Mouse (Mus musculus): ENCODE measurements around the gene Nacc2.
A peak's percentile ranks its signal among the peaks of the same experiment; 100 is the strongest.

Nacc2 gene

DNA sequence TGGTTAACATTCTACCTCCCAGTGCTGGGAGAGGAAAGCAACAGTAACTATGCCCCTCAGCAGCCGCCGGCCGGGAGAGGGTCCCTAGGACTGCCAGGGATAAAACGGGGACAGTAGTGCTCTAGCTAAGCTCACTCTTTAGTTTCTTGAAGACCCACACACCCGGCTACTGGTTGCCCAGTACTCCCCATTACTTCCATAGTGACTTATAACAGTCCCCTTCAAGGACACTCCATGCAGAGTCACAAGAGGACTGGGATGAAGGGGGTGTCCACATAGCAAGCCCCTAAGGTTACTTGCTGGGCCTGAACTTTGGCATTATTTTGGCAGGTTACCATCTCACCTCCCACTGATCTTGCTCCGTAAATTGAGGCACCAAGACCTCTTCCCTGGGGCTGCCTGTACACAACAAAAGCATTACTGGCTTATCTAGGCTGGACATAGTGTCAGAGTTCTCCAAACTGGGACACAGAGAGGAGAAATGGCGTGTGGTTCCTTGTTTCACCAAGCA is 16.1 kb upstream of the Nacc2 start:
- no peak for DNase-seq

DNA sequence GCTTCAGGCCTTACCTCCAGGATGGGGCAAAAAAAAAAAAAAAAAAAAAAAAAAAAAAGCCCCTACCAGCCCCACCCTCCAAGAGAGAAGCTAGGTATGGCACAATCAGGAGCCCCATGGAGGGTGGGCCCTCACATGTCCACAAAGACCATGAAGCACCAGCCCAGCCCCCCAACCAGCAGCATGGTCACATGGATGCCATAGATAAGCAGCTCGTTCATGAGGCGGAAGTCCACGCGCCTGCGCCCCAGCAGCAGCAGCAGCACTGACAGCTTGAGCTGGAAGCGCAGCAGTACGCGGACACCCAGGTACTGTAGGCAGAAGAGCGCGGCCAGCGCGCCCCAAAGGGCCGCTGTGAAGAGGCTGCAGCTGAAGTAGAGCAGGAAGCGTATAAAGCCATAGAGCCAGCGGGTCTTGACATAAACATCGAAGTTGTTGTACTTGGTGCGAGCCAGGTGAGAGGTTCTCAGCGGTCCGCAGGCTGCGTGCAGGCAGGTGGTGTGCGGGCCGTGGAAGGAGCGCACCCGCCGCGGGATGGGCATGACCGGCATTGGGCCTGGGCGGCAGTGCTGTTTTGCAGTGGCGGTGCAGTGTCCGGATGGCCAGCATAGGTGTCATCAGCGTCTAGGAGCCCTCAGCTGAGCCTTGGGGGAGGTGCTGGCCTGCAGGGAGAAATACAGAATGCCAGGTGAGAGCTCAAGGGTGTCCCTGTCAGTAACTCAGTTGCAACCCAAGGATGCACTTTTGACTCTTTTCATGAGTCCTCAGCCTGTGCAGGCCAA is 15.4 kb upstream of the Nacc2 start:
- no peak for DNase-seq

DNA sequence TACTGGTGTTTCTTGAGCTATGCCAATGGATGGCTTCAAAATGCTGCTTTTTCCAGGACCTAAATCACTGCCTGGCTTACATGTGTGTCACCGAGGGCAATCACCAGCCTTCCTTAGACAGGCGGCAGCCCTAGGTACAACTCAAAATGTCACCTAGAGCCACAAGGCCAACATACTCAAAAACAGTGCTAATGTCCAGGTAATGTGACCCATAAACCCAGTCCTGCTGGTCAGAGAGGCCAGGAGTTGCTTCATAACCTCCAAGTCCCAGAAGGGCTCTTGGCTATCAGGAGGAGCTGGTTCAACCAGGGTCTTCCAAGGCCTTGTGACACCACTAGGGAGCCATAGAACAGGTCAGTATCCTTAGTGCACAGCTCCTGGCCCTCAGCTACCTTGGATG is 11.6 kb upstream of the Nacc2 start:
- DNase-seq, result no peak

DNA sequence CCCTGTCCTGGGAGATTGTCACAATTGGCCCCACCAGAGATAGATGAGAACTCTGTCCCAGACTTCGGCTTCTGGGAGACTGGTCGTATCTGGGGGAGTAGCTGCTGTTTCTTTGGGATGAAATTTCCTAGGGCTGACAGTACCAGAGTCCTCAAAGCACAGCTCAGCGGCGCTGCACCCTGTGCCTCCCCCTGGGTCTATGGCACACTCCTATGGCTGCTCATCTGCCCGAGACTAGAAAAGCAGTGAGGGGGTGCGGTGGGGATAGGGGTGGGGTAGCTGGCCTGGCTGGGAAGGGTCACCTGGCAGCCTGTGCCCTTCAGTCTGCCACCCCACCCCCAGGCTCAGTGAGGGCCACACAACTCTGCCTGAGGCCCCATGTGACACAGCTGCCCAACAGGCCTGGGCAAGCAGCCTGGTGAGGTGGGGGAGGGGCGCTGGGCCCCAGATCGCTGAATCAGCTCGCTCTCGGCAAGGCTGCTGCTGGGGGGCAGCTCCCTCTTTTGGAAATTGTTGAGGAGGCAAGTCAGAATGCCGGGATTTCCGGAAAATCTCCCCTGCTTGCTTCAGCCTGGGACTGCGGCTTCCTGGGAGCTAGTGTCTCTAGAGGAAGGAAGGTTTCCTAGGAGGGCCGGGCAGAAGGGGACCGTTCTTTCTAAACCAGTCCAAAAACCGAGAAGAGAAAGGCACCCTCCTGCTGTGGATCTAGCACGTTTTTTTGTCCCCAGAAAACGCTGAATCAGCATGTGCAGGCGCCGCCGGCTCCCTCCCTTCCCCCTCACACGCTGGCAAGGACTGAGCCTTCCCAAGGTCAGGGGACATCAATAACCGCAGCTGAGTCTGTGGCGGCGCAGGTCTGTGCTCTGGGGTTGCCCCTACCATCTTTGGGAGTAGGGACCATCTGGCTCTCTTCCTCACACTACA is 9.9 kb upstream of the Nacc2 start:
- no peak for DNase-seq

DNA sequence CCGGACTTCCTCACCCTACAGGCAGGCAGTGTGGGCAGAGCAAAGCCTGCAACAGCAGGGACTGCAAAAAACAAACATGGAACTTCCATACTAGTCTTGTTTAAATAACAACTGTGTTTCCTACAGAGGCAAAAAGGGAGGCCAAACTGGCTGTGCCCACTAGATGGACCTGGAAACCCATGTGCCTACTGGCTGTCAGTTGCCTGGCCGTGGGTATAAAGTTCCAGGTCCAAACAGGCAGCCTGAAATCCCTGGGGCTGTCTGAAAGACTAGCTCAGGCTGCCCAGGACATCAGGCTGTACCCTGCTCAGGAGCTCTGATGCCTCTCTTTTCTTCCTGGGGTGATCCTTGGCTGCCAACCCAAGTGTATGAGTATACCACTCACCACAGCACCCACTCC is 8.3 kb upstream of the Nacc2 start:
- DNase-seq, result no peak

DNA sequence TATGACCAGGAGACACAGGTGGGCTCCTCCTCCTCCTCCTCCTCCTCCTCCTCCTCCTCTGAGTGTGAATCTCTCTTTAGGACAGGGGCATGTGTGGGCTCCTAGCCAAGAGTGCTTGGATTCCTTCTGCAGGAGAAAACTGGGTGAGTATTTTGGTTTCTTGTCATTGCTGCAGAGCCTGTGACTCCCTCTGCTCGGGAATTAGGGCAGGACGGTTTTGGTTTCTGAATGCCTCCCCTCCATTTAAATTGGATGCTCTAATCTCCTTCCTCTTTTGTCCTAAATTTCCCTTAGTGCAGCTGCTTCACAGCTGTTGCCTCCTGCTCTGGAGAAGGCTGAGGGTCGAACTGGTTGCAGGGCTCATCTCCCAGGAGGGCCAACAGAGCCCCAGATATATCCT is 6.9 kb upstream of the Nacc2 start:
- no peak for DNase-seq

DNA sequence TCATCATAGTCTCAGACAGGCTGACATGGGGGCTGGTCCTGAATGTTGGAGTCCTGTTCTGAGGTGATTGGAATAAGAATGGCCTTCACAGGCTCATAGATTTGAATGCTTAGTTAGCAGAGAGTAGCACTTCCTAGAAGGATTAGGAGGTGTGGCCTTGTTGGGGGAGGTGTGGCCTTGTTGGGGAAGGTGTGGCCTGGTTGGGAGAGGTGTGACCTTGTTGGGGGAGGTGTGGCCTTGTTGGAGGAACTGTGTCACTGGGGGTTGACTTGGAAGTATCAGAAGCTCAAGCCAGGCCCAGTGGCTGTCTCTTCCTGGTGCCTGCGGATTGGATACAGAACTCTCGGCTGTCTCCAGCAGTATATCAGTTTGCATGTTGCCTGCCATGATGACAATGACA is 6.3 kb upstream of the Nacc2 start:
- DNase-seq, result no peak

DNA sequence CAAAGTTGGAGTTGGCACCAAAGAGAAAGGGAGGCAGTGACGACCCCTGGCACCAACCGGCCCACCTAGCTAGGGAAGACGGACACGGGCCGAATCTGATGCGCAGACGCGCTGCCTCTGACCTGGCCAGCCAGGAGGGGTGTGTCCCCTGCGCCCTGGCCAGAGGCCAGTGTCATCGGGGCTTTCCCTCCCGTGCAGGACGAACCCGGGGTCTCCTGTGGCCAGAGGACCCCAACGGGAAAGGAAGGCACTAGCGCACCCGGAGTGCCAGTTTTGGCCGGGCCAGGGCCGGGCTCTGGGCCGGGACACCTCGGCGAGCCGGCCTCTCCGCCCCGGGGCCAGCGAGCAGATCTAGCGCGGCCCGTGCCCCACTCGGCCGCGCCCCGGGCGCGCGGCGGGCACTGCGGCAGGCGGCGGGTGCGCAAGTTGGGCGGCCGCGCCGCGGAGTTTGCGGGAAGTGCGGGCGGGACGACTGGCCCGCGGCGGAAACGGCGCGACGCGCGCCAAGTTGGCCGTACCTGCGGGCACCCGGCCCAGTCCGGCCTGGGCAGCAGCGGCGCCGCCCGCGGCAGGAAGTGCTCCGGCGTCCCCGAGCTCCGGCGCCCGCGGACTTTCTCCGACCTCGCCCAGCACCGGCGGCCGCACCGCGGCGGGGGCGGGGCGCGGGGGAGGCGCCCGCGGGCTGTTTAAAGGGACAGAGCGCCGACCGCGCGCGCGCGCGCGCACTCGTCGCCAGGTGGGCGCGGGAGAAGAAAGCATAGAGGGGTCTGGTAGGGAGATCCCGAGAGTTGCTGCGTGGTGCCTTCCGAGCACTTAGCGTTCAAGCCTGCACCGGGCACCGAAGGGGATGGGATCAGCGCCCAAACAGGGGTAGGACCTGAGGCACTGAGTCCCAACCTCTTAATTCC is 595 bp downstream of the Nacc2 start:
- peak in 1 of 2 experiments; percentile 9 for DNase-seq

DNA sequence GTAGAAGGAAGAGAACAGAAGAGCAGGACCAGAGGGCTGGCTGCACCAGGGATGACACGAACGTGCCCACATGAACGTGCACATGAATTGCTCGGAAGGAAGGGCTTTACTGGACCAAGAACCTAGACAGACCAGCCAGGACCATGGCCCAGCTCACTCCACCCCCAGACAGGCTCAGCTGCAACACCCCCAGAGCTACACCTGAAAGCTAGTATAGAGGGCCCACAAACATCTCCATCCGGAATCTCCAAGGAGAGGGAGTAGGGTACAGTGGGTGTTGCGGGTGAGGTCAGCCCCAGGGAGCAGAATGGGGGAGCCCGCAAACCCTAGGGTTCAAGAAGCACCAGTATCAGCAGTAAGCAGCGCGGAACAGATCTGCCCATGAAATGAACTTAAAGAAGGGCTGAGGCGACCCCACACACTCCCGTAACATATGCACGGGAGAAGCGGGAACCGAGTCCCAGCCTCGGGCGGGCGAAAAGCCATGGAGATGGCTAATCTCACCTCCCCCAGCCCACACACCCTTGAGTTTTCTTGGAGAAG is 1.4 kb downstream of the Nacc2 start:
- DNase-seq, result no peak

DNA sequence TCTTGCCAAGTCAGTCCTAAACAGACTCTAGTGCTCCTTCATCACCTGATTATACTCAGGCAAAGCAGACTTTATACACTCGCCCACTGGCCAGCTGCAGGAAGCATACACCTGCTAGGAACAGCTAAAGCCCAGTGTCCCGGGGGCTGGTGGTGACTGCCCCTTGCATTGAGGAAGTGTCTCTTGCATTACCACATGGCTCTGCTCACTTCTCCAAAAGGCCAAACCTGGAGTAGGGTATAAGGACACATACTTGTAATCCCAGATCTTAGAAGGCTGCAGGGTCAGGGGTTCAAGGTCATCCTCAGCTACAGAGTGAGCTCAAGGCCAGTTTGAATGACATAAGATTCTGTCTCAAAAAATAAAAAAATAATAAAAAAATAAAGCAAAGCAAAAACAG is 3.4 kb downstream of the Nacc2 start:
- no peak for DNase-seq

DNA sequence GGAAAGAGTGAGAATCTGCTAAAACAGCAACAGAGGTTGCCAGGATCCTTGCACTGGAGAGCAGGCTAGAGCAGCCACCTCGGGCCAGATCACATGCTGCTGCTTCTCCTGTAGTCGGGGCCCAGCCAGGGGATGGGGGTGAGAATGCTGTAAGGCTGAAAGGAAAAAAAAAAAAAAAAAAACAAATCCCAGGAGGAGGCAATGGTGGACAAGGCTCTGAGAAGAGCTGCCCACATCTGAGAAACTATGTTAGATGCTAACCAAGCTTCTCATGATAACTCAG is 3.8 kb downstream of the Nacc2 start:
- DNase-seq, result no peak

DNA sequence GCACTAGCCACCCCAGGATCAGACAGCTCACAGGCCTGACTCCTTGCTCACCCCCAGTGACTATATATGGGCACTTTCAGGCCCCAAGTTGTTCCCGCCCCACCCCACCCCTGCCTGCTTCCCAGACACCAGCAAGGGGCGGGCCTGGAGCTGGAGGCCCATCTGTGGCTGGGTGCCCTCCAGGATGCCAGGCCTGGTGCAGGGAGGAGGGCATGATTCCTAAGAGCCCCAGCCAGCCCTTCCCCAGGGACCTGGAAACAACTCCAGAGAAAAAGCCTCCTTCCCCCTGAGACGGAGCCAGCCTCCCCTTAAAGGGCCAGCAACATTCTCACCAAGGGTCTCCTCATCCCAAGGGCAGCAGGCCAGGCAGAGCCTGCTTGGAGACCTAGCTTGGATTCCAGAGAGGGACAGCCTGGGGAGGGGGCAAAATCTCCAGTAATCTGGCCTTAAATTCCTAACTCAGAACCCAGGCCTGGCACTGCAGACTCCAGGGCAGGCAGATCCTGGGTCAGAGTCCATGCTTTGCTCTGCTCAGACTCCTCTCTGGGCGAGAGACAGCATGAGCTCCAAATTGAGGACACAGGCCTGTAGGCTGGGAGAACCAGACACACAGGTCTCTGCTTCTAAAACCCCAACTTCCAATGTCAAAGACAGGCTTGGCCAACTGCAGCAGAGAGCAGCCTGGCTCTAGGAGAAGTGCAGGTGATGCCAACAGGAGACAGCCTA is 4.3 kb downstream of the Nacc2 start:
- no peak for DNase-seq

DNA sequence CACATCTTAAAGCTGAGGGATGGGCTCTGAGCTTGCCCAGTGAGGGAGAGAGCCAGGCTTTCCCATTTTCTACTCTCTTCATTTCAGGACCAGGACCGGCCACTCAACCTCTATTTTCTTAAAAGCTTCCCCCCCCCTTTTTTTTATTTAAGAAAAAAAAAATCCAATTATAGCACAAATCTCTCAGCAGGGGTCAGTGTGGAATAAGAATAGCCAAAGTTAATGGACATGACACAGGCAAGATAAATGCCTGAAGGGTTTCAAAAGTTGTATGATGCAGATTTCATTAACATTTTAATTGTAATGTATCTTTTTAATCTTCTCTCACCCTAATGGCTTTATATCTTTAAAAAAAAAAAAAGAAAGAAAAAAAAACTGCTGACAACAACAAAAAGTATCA is 5.4 kb downstream of the Nacc2 start:
- DNase-seq, result no peak

DNA sequence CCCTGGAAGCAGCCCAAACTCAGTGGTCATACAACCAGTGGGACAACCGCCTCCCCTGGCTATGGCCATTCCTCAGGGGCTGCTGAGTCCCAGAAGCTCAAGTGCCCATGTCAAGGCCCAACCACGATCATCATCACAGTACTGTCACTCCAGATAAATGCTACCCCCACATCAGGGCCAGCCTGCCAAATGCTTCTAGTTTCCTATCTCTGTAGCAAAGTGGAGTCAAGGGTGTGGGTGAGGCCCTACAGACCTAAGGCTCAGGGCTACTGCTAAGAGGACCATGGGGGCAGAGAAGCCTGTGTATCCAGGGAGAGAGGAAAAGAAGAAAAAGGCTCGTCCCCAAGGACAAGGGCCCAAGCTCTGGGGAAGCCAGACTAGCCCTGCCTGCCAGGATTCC is 6.5 kb downstream of the Nacc2 start:
- DNase-seq, result no peak

DNA sequence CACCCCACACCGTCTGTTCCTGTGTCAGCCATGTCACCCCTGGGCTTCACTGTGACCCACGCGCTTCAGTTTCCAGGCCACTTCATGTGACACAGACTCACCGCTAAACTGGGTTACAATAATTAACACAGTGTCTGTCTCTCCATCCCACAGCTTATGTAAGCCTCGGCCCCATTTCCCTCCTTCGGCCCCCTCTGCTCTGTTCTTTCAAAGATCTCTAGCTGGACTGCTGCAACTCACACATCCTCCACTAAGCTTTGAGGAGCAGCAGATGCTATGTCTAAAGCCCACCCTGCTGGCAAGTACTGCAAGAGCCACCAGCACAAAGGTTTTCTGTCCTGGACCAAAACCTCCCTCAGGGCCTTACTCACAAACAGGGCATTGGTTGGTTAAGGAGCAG is 7.8 kb downstream of the Nacc2 start:
- no peak for DNase-seq

DNA sequence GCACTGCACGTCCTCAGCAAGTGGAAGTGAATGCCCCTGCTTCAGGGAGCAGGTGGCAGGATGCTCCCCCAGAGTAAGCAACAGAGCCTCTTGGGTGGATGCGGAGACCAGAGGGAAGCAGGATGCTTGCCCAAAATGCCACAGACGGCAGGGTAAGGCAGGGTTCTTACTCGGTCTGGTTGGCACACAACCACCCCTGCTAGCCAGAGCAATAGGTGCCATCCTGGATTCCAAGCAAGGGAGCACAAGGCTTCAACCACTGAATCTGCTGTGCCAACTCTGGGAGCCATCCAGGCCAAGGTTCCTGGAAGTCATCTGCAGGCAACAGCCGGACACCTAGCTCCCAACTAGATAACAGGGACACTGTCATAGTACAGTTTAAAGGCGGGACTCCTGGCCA is 14.8 kb downstream of the Nacc2 start:
- no peak for DNase-seq

DNA sequence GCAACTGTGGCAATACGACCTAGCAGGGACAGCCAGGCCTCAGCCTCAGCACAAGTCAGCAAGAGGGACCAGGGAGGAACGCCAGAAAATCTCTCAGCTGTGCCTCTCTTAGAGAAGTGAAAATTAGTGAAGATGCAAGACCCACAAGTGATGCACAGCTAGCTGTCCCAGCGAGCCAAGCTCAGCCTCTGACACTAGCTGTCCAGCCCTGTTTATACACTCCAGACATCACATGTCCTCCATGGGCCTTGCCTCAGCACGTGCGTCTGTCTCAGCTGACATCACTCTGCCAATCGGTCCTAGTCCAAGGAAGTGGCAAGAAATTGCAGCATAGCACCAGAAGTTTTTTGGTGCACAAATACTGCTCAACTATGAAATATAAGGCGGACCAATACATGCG is 16.0 kb downstream of the Nacc2 start:
- DNase-seq, result no peak

DNA sequence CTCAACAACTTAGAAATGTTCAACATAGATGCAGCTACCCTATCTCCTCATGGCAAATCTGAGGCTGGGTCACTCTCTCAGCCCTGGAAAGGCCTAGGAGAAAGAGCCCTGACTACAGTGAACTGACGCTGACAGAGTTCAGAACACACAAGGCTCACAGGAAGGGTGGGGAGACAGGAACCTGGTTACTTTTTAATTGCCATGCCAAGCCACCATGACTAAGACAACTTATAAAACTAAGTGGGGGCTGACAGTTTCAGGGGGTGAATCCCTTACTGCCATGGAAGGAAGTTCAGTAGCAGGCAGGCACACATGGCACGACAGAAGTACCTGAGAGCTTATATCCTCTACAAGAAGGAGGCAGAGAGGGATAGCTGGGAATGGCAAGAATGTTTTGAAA is 16.8 kb downstream of the Nacc2 start:
- DNase-seq, result no peak

DNA sequence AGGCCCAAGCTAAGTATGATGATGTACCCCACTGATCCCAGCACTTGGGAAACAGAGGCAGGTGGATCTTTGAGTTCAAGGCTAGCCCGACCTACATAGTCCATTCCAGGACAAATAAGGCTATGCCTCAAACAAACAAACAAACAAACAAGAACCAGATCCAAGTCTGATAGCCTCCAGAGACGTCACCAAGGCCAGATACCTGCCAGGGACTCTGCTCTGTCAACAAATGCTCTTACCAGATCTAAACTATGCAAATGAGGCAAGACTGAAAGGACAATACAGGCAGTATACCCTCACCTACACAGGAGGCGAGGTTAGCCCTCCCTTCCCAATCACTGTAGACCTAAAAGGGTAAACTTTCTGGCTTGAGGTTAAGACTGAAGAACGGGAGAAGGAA is 22.7 kb downstream of the Nacc2 start:
- no peak for DNase-seq

DNA sequence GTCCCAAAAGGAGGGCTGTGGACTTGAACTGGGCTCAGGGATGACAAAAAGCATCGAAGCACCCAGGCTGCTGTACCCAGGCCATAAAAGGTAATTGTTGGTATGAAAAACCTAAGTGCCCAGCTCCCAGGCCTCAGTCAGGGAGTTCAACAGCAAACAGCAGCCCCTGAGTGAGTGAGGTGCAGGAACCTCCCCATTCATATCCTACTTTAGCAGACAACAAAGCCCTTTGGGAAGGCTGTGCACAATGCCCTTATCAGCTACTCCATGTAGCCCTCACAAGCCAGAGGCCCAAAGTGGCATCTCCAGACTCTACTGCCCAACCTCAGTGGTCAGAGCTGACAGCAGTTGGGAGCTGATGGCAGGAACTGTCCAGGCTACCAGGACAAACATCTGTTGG is 23.2 kb downstream of the Nacc2 start:
- DNase-seq, result no peak

DNA sequence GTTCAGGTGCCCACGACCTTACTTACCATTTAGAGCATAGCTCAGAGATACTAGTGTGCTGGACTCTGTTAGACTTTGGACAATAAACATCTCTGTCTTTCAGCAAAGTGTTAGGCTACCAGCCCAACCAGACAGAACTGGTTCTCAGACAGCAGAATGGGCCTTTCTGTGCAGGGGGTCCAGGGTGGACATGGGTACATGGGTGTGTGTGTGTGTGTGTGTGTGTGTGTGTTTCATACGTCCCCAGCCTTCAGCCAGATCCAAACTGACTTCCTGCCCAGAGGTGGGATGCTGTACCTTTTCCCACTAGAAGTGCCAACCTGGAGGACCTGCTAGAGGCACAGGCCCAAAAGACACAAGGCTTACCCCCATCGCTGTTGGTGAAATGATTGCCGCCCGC is 23.8 kb downstream of the Nacc2 start:
- no peak for DNase-seq

DNA sequence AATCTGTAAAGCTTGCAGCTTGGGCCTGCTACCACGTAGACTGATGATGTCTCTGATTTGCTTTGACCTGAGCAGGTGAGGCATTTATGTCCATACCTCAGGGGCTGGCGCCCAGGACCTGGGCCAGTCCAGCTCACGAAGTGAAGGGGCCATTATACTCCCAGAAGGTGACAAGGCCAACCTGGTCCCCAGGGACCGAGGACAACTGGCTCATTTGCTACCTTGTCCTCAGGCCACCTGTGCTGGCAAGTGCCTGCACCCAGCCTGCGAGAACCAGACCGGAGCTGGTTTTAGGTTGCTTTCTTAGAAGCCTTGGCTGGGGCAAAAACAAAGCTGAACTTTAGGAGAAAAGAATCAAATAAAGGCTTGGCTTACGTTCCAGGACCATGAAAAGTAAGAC is 29.1 kb downstream of the Nacc2 start:
- DNase-seq, result no peak
